Mouse (Mus musculus): ENCODE measurements around the gene Garnl3. TPM values are rescaled to one million over a fixed set of nuclear protein-coding genes. Genes with fewer than 3 reads are reported as not detected.

The Garnl3 gene
- polyA plus RNA-seq, 1 experiment, result 46.5 TPM

- no peak for TF ChIP-seq POLR2A (IDR thresholded peaks at IDR 0.05; ENCODE audit: control insufficient read depth, low read depth, low read length)
- no peak for TF ChIP-seq CTCF (IDR thresholded peaks at IDR 0.05; ENCODE audit: control insufficient read depth, insufficient read depth, insufficient replicate concordance, low read depth, low read length)
- Histone ChIP-seq H3K4me3 (ENCODE audit: control insufficient read depth, low read depth, low read length) (no peak overlapping the region), H3K27ac (ENCODE audit: control insufficient read depth, insufficient read depth, low read depth, low read length) (no peak overlapping the region), H3K4me1 (ENCODE audit: control insufficient read depth, insufficient read depth, low read length) (no peaks in the 10 kb centered on the region), H3K27me3 (ENCODE audit: control insufficient read depth, insufficient read depth, low read length) (no peaks in the 10 kb centered on the region), H3K36me3 (ENCODE audit: control insufficient read depth, insufficient read depth, low read length) (no peaks in the 10 kb centered on the region; the same call in none of the 2 replicates)
Observed at GRCm38 (mm10) chr2:33005041-33005440, 126.4 kb downstream of the Garnl3 start.

DNA sequence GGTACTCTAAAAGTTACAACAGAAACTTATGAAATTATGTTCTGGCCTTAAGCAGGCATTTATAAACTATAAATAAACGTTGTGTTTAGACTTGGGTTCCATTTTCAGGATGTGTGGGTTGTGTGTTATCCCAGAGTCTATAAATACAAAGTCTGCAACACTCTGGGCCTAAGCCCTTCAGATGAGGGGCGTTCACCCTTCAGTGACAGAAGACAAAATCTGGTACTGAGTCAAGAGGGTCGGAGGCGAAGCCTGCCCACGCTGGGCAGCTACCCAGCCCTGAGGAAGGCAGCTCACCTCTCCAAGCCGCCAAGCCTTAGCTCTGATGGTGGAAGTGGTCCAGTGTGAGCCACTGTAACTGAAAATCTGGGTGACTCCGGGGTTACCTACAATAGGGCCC lies 129.3 kb downstream of the Garnl3 start:
- TF ChIP-seq POLR2A (IDR thresholded peaks at IDR 0.05; ENCODE audit: control insufficient read depth, low read depth, low read length) (no peak), CTCF (IDR thresholded peaks at IDR 0.05; ENCODE audit: control insufficient read depth, insufficient read depth, insufficient replicate concordance, low read depth, low read length) (no peak)
- no peaks in the 10 kb centered on the region for H3K4me1 ChIP-seq (ENCODE audit: control insufficient read depth, insufficient read depth, low read length)
- no peaks in the 10 kb centered on the region for H3K27me3 ChIP-seq (ENCODE audit: control insufficient read depth, insufficient read depth, low read length)
- H3K4me3 ChIP-seq (ENCODE audit: control insufficient read depth, low read depth, low read length), result no peak overlapping the region
- H3K27ac ChIP-seq (ENCODE audit: control insufficient read depth, insufficient read depth, low read depth, low read length), result no peak overlapping the region
- H3K36me3 ChIP-seq (ENCODE audit: control insufficient read depth, insufficient read depth, low read length), result peaks cover 2% of the 10 kb centered on the region

DNA sequence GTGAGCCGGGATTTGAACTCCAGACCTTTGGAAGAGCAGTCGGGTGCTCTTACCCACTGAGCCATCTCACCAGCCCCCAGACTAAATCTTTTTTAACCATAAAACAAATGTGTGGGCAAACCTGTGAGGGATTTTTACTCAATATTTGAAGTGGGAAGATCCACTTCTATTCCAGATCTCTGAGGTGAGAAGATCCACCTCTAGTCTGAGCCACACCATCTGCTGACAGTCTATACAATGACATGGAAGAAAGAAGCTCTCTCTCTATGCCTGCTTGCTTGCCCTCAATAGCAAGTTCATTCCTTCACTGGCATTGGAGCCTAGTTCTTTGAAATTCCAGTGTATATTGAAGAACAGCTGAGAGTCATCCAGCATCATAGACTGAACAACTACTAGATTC lies 131.7 kb downstream of the Garnl3 start:
- Histone ChIP-seq H3K4me3 (ENCODE audit: control insufficient read depth, low read depth, low read length) (no peak overlapping the region), H3K27ac (ENCODE audit: control insufficient read depth, insufficient read depth, low read depth, low read length) (no peak overlapping the region), H3K36me3 (ENCODE audit: control insufficient read depth, insufficient read depth, low read length) (peaks cover 3% of the 10 kb centered on the region), H3K27me3 (ENCODE audit: control insufficient read depth, insufficient read depth, low read length) (no peaks in the 10 kb centered on the region), H3K4me1 (ENCODE audit: control insufficient read depth, insufficient read depth, low read length) (no peaks in the 10 kb centered on the region)
- TF ChIP-seq POLR2A (IDR thresholded peaks at IDR 0.05; ENCODE audit: control insufficient read depth, low read depth, low read length) (no peak), CTCF (IDR thresholded peaks at IDR 0.05; ENCODE audit: control insufficient read depth, insufficient read depth, insufficient replicate concordance, low read depth, low read length) (no peak)

DNA sequence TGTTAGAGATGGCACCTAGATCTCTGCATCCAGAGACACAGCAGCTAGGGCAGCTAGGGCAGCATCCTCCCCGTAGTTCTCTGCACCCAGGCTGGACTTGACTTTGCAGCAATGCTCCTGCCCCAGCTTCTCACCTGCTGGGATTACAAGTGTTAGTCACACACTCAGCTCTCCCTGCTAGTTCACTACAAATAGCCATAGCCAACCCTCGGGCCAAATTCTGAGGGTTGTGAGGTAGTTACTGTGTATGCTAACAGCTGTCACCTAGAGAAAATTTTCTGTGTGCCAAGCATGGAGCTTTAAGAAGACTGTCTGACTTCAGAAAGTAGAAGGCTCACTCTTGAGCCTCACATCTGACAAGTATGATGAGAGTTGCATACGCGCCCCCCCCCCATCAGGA lies 133.7 kb downstream of the Garnl3 start:
- Histone ChIP-seq H3K4me1 (ENCODE audit: control insufficient read depth, insufficient read depth, low read length) (no peaks in the 10 kb centered on the region), H3K27ac (ENCODE audit: control insufficient read depth, insufficient read depth, low read depth, low read length) (no peak overlapping the region), H3K27me3 (ENCODE audit: control insufficient read depth, insufficient read depth, low read length) (no peaks in the 10 kb centered on the region), H3K4me3 (ENCODE audit: control insufficient read depth, low read depth, low read length) (no peak overlapping the region), H3K36me3 (ENCODE audit: control insufficient read depth, insufficient read depth, low read length) (peaks cover 3% of the 10 kb centered on the region)
- TF ChIP-seq POLR2A (IDR thresholded peaks at IDR 0.05; ENCODE audit: control insufficient read depth, low read depth, low read length) (no peak), CTCF (IDR thresholded peaks at IDR 0.05; ENCODE audit: control insufficient read depth, insufficient read depth, insufficient replicate concordance, low read depth, low read length) (no peak)

GRCm38 (mm10) chr2:32997081-32997480 lies 134.4 kb downstream of the Garnl3 start:
- Histone ChIP-seq H3K4me3 (ENCODE audit: control insufficient read depth, low read depth, low read length) (no peak overlapping the region), H3K27me3 (ENCODE audit: control insufficient read depth, insufficient read depth, low read length) (no peaks in the 10 kb centered on the region), H3K4me1 (ENCODE audit: control insufficient read depth, insufficient read depth, low read length) (no peaks in the 10 kb centered on the region), H3K27ac (ENCODE audit: control insufficient read depth, insufficient read depth, low read depth, low read length) (no peak overlapping the region), H3K36me3 (ENCODE audit: control insufficient read depth, insufficient read depth, low read length) (peaks cover 3% of the 10 kb centered on the region)
- TF ChIP-seq POLR2A (IDR thresholded peaks at IDR 0.05; ENCODE audit: control insufficient read depth, low read depth, low read length) (no peak), CTCF (IDR thresholded peaks at IDR 0.05; ENCODE audit: control insufficient read depth, insufficient read depth, insufficient replicate concordance, low read depth, low read length) (no peak)

DNA sequence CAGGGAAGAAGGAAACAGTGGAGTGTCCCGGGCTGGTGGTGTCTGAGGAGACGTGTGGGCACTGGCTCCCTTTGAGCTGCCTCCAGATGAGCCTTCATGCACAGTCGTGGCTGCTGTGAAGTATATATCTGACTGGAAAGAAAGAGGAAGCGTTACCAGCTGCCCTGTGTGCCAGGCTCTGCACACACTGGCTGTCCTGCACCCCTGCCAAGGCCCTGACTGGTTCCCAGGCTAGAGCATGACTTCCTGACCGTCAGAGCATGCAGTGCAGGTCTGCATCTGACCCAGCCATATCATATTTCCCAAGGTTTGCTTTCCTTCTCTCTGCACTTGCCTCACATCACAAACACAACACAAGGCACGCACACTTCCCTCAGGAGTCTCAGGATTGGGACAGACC lies 139.3 kb downstream of the Garnl3 start:
- Histone ChIP-seq H3K27ac (ENCODE audit: control insufficient read depth, insufficient read depth, low read depth, low read length) (no peak overlapping the region), H3K27me3 (ENCODE audit: control insufficient read depth, insufficient read depth, low read length) (no peaks in the 10 kb centered on the region), H3K4me1 (ENCODE audit: control insufficient read depth, insufficient read depth, low read length) (no peaks in the 10 kb centered on the region), H3K36me3 (ENCODE audit: control insufficient read depth, insufficient read depth, low read length) (peaks cover 2% of the 10 kb centered on the region; the same call in 1 of the 2 replicates), H3K4me3 (ENCODE audit: control insufficient read depth, low read depth, low read length) (no peak overlapping the region)
- TF ChIP-seq CTCF (IDR thresholded peaks at IDR 0.05; ENCODE audit: control insufficient read depth, insufficient read depth, insufficient replicate concordance, low read depth, low read length) (no peak), POLR2A (IDR thresholded peaks at IDR 0.05; ENCODE audit: control insufficient read depth, low read depth, low read length) (no peak)

DNA sequence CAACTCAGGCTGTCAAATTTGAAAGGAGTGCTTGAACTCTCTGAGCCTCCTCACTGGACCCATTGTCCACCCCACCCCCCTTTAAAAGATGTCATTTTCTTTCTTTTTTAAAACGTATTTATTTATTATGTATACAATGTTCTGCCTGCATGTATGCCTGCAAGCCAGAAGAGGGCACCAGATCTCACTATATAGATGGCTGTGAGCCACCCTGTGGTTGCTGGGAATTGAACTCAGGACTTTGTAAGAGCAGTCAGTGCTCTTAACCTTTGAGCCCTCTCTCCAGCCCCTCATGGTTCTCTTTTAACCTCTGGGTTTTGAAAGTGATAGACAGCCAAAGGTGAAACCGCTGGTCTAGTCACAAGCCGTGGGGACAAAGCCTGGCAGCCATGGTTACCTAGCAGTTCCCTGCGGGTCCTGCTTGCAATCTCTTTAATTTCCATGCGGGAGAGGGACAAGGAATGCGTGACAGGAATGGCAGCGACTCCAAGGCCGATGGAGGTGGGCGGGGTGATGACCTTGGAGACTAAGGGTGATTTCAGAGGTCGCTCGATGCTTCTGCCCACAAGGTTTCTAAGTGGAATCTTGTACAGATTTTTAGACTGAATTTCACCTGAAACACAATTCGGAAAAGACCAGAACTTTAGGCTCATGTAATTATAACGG lies 141.2 kb downstream of the Garnl3 start:
- H3K36me3 ChIP-seq (ENCODE audit: control insufficient read depth, insufficient read depth, low read length), result no peaks in the 10 kb centered on the region; the same call in none of the 2 replicates
- H3K27ac ChIP-seq (ENCODE audit: control insufficient read depth, insufficient read depth, low read depth, low read length), result no peak overlapping the region
- no peak overlapping the region for H3K4me3 ChIP-seq (ENCODE audit: control insufficient read depth, low read depth, low read length)
- no peak for TF ChIP-seq POLR2A (IDR thresholded peaks at IDR 0.05; ENCODE audit: control insufficient read depth, low read depth, low read length)
- TF ChIP-seq CTCF (IDR thresholded peaks at IDR 0.05; ENCODE audit: control insufficient read depth, insufficient read depth, insufficient replicate concordance, low read depth, low read length), result no peak
- no peaks in the 10 kb centered on the region for H3K27me3 ChIP-seq (ENCODE audit: control insufficient read depth, insufficient read depth, low read length)
- no peaks in the 10 kb centered on the region for H3K4me1 ChIP-seq (ENCODE audit: control insufficient read depth, insufficient read depth, low read length)
